Mouse (Mus musculus) liver, embryonic 15.5 days (tissue): ENCODE results near the gene 2300009A05Rik. TPM values are rescaled to one million over a fixed set of nuclear protein-coding genes. Genes with fewer than 3 reads are reported as not detected.

Experiments used
- ATAC-seq: fragments of 200-750 bp; cut with Nextera tagmentation; 2 replicates; pipeline ENCODE4 v1.8.0; 2017; ENCODE audit warnings: moderate number of reproducible peaks, mild to moderate bottlenecking, moderate library complexity; ENCODE audit not compliant: insufficient read depth
- H3K27ac ChIP-seq: fragments of 300-500 bp; sonication (generic); replicated peaks from 2 replicates; pipeline ENCODE4 v1.5.1; 2015; ENCODE audit warnings: mild to moderate bottlenecking, inconsistent platforms
- H3K27me3 ChIP-seq: fragments of 300-500 bp; sonication (generic); 2 replicates; pipeline ENCODE4 v1.6.1; 2015; ENCODE audit warnings: mild to moderate bottlenecking, inconsistent platforms
- H3K36me3 ChIP-seq: fragments of 300-500 bp; sonication (generic); replicated peaks from 2 replicates; pipeline ENCODE4 v1.6.1; 2015; ENCODE audit warnings: moderate library complexity, mild to moderate bottlenecking, inconsistent platforms
- H3K4me1 ChIP-seq: fragments of 300-500 bp; sonication (generic); replicated peaks from 2 replicates; pipeline ENCODE4 v1.6.1; 2015; ENCODE audit warnings: inconsistent platforms
- H3K4me2 ChIP-seq: fragments of 300-500 bp; sonication (generic); 2 replicates; pipeline ENCODE4 v1.6.1; 2015; ENCODE audit warnings: moderate library complexity, mild to moderate bottlenecking, inconsistent platforms
- H3K4me3 ChIP-seq: fragments of 300-500 bp; sonication (generic); replicated peaks from 2 replicates; pipeline ENCODE4 v1.5.1; 2015; ENCODE audit warnings: mild to moderate bottlenecking, inconsistent platforms
- H3K9ac ChIP-seq: fragments of 300-500 bp; sonication (generic); 2 replicates; pipeline ENCODE4 v1.6.1; 2015; ENCODE audit warnings: moderate library complexity, mild to moderate bottlenecking, inconsistent platforms
- H3K9me3 ChIP-seq: fragments of 300-500 bp; sonication (generic); replicated peaks from 2 replicates; pipeline ENCODE4 v1.6.1; 2016; ENCODE audit warnings: inconsistent platforms
- WGBS: fragments of 180-500 bp; shearing (Covaris S2); methylation state at CpG from one replicate; pipeline ENCODE4 v1.1.7; 2015; ENCODE audit warnings: mixed read lengths; ENCODE audit not compliant: insufficient replicate concordance; 5-methylcytosine and 5-hydroxymethylcytosine counted together
- polyA plus RNA-seq: library from polyadenylated mRNA; unstranded; fragments of >200 nt; fragmentation: Nextera tagmentation; extraction: Ambion mirVana; gene quantifications from 2 replicates; pipeline ENCODE4 v1.2.1, GENCODE M21; 2015

Gene 2300009A05Rik
- polyA plus RNA-seq, 1 experiment from 2014 or later: 20.2 TPM

GRCm38 (mm10) chr9:63348146-63348545 lies 50.9 kb downstream of the 2300009A05Rik start:
- no peaks in the 10 kb centered on the region for H3K36me3 ChIP-seq
- no peak for ATAC-seq
- WGBS: 43% methylated on average over 1 of the region's 1 CpGs
- H3K4me2 ChIP-seq: no peak overlapping the region
- H3K27ac ChIP-seq: no peak overlapping the region
- no peaks in the 10 kb centered on the region for H3K9me3 ChIP-seq
- no peak overlapping the region for H3K4me3 ChIP-seq
- no peak overlapping the region for H3K9ac ChIP-seq
- H3K4me1 ChIP-seq: no peaks in the 10 kb centered on the region
- no peaks in the 10 kb centered on the region for H3K27me3 ChIP-seq

- H3K4me3 ChIP-seq: no peak overlapping the region
- no peaks in the 10 kb centered on the region for H3K4me1 ChIP-seq
- no peaks in the 10 kb centered on the region for H3K36me3 ChIP-seq
- no peak overlapping the region for H3K4me2 ChIP-seq
- H3K27ac ChIP-seq: no peak overlapping the region
- no peak overlapping the region for H3K9ac ChIP-seq
- no peaks in the 10 kb centered on the region for H3K27me3 ChIP-seq
- H3K9me3 ChIP-seq: no peaks in the 10 kb centered on the region
- 73% methylated on average over 6 of the region's 6 CpGs for WGBS
- ATAC-seq: no peak
Observed at GRCm38 (mm10) chr9:63346029-63346428, 53.0 kb downstream of the 2300009A05Rik start.

Other genes with a start within 250 kb of the 2300009A05Rik start
- gene Map2k5, start 21.3 kb downstream of the 2300009A05Rik start, polyA plus RNA-seq: 9.2 and 9.4 TPM in 2 replicates
- gene Iqch, start 203.2 kb upstream of the 2300009A05Rik start, polyA plus RNA-seq: 0.03 TPM in 1 of 2 replicates, not detected in the other
- gene Aagab, start 203.4 kb upstream of the 2300009A05Rik start, polyA plus RNA-seq: 14.9 and 15.6 TPM in 2 replicates